Mouse (Mus musculus) lung, postnatal 0 days (tissue): ENCODE data around the gene Prps2.

Experiments
- CTCF ChIP-seq: IDR thresholded peaks from 2 replicates; pipeline ENCODE4 v1.5.1; 2016; ENCODE audit warnings: antibody characterized with exemption, mild to moderate bottlenecking
- EP300 ChIP-seq: IDR thresholded peaks from 2 replicates; pipeline ENCODE4 v1.6.1; 2016; ENCODE audit warnings: antibody characterized with exemption, mild to moderate bottlenecking, control low read depth

GRCm38 (mm10) chrX:167323742-167324141 lies 58.8 kb downstream of the Prps2 start:
- TF ChIP-seq CTCF (no peak), EP300 (no peak)
